Mouse (Mus musculus): ENCODE results near the gene Pom121l2. TPM values are rescaled to one million over a fixed set of nuclear protein-coding genes. Genes with fewer than 3 reads are reported as not detected.
A peak's percentile ranks its signal among the peaks of the same experiment; 100 is the strongest.

The Pom121l2 gene
- total RNA-seq (2022), result not detected

DNA sequence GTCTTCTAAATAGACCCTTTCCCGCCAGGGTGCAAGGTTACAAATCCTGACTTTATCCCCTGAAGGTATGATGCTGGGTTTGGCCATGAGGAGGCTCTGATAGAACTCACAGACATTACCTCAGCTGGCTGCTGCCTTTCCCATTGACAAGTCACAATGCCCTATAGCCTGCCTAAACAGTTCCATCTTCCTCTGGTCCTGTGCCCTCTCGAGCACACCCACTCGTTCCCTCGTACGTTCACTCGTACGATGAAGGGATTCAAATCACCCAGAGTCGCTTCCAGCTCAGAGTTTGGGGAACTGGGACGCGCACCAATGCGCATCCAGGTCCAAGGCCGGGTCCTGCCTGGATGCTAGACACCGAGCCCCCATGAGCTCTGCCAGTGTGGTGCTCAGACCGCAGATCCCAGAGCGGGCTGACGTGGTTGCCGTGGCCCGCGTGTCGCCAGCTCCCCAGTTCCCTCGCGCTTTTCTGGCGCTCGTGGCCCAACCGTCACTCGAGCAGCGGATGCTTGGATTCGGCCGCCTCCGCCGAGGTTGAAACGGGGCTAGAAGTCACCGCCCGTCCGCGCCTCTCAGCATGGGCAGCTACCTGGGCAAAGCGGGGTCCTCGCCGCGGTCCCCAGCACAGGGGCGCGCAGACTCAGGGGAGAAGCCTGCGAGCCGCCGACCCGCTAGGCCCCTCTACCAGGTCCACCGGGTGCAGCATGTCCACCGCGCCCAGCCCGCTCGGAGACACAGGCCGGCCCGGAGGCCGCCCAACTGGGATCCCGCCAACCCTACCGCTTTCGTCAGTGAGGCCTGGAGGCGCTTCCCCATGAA, at the start of gene Pom121l2:
Pom121l2 (plus strand) TSS at position 214 of the 822 bp plus-strand sequence.
- peak; percentile 23 to 44 for DNase-seq (ENCODE audit: low spot score in 2 of 2)

DNA sequence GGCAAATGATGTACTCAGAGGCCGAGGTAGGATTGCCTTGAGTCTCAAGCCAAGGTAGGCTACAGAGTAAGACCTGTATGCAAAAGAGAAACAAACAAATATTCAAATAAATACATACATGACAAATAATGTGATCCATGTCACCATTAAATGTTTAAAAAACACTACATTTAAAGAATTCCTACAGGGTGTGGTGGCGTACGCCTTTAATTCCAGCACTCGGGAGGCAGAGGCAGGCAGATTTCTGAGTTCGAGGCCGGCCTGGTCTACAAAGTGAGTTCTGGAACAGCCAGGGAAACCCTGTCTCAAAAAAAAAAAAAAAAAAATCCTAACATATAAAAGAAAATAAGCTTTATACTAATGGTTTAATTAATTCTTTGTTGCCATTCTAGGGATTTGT, 49.3 kb upstream of the Pom121l2 start:
- no peak for DNase-seq (ENCODE audit: low spot score in 2 of 2)

DNA sequence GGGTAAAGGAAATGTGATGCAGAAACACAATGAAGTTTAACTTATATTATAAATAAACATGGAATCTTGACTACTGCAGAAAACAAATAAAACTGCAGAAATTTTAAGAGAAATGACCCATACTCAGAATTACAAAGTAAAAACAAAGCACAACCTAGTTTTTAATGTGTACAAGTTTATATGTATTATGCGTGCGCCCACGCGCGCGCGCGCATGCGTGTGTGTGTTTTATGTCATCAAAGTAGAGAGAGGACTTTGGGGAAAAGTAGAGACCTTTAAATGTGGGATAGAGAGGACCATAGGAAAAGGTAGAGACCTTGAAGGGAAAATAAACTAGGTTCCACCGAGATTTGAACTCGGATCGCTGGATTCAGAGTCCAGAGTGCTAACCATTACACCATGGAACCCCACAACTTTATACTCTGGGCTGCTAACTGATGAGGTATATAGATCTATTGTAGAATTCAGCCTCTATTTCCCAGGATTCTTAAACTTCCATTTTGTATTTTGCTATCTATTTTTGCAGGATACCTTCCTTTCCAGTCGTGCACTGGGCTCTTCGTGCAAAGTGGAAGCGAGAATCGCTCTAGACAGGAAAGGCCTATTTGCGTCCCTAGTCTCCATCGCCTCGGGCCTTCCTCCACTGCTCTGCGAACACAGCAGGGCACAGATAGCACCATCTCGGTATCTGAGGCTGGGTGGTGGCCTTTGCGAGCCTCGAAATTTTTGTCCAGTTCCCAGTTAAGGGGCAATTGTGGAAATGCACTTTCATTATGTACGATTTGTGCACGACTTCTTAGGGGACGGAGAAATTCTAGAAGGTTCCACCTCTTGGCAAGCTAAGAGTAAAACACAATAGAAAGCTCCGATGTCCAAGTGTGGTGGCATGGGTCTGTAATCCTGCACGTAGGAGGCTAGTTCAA, 47.1 kb upstream of the Pom121l2 start:
- no peak for DNase-seq (ENCODE audit: low spot score in 2 of 2)

- DNase-seq (ENCODE audit: low spot score in 2 of 2), result no peak
Observed at GRCm38 (mm10) chr13:21934982-21935791, 45.8 kb upstream of the Pom121l2 start.

DNA sequence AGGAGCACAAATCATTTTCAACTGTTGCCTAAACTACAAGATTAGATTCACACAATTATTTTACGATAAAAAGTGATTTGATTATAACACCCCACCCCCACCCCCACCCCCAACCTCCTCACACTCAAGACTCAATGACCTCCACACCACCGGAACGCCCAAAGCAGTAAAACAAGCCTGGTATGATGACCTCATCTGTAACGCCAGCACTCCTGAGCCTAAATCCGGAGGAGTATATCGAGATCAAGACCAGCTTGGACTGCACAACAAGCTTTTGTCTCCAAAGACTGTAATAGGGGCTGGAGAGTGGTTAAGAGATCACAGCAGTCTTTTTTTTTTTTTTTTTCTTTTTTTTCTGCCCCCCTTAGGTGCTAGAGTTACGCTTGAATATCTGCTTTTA, 45.2 kb upstream of the Pom121l2 start:
- DNase-seq (ENCODE audit: low spot score in 2 of 2), result no peak

DNA sequence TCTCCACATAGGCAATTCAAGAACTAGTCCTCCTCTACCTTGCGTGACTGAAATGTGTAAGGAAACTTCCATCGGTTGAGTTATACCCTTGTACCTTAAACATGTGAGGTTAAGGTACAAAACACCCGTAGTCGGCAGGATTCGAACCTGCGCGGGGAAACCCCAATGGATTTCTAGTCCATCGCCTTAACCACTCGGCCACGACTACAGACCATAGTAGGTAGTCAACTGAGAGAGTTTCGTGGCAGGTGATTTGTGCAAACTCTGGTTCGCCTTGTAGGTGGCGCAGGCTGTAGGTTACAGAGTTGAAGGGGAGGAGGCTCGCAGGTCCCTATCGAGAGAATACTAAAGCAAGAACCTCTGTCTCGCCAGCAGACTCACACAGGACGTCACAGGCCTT, 44.0 kb upstream of the Pom121l2 start:
- DNase-seq (ENCODE audit: low spot score in 2 of 2), result no peak

GRCm38 (mm10) chr13:21940213-21940612, 40.8 kb upstream of the Pom121l2 start:
- peak; percentile 63 to 68 for DNase-seq (ENCODE audit: low spot score in 2 of 2)

DNA sequence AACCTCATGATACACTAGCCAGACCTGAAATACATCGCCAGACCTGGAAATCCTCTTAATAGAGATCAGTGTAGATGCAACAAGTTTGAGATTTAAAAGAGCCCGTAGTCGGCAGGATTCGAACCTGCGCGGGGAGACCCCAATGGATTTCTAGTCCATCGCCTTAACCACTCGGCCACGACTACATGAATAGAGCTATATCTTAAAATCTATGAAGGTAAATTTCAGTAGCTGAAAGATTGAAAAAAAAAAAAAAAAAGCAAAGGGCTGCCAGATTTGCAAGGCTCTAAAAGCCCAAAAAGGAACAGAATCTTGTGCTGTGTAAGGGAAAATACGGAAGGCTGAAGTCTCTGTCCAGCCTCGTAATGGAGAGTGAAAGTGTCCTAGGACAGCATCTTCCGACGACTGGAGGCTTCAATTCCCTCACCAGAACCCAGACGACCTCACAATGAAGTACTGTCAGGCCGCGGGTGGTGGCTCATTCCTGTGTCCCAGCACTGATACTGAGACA, 40.1 kb upstream of the Pom121l2 start:
- DNase-seq (ENCODE audit: low spot score in 2 of 2), result peak; percentile 55 to 59

DNA sequence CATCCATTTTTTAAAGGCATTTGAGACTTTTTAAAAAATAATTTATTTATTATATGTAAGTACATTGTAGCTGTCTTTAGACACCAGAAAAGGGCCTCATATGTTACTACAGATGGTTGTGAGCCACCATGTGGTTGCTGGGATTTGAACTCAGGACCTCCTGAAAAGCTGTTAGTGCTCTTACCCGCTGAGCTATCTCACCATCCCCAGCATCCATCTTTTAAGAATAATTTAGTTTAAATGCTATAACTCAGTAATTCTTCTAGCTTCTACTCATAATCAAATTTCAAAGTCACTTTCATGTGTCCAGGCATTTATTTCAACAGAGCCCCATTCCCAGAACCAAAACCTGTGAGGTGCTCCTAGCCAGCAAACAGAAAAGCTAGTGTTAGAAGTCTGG, 37.4 kb upstream of the Pom121l2 start:
- DNase-seq (ENCODE audit: low spot score in 2 of 2), result no peak

- DNase-seq (ENCODE audit: low spot score in 2 of 2), result no peak
Observed at GRCm38 (mm10) chr13:21944592-21944925, 36.4 kb upstream of the Pom121l2 start.

GRCm38 (mm10) chr13:21944926-21945740, 35.9 kb upstream of the Pom121l2 start, which contains the start of gene Zfp184:
Zfp184 (plus strand) TSS chr13:21945094.
- peak; percentile 62 to 69 for DNase-seq (ENCODE audit: low spot score in 2 of 2)

- DNase-seq (ENCODE audit: low spot score in 2 of 2), result no peak
Observed at GRCm38 (mm10) chr13:21969269-21969668, 11.7 kb upstream of the Pom121l2 start.

- no peak for DNase-seq (ENCODE audit: low spot score in 2 of 2)
Observed at GRCm38 (mm10) chr13:21969816-21970215, 11.2 kb upstream of the Pom121l2 start.

DNA sequence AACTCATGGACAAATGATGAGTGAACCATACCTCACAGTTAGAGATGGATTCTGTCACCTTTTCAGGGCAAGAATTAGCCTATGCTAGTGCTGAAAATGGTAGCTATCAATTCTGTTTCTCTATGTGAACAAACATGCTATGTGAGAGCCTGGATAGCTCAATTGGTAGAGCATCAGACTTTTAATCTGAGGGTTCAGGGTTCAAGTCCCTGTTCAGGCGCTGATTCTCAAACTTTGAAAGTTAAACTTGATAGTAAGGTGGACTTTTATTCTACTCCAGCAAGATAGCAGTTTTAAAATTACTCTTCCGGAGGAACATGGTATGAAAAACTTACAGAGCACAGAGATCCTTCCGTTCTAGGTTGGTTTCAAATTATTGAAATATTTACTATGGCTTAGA, 9.4 kb upstream of the Pom121l2 start:
- DNase-seq (ENCODE audit: low spot score in 2 of 2), result no peak

GRCm38 (mm10) chr13:21974221-21974725, 6.7 kb upstream of the Pom121l2 start:
- peak; percentile 59 to 63 for DNase-seq (ENCODE audit: low spot score in 2 of 2)

GRCm38 (mm10) chr13:21974726-21975473, 6.1 kb upstream of the Pom121l2 start:
- DNase-seq (ENCODE audit: low spot score in 2 of 2), result peak; percentile 33 to 38

DNA sequence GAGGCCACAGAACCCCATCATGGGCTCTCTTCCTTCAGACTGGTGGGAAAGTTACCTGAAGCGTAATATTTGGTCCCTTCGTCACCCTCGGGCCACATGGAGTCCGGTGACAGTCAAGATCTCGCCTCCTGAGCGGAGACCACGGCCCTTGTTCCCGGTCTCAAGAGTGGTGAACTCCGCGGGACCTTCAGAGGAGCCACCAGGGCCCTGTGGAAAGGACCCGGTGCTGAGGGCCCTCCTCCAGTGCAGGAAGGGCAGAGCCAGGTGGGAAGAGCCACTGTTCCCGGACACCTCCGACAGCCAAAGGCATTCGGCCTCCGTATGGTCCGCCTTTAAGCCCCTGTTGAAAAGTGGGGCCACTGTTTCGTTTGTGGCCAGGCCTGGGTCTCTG, 804 bp downstream of the Pom121l2 start:
- DNase-seq (ENCODE audit: low spot score in 2 of 2), result no peak

GRCm38 (mm10) chr13:21984486-21984885, 3.5 kb downstream of the Pom121l2 start:
- no peak for DNase-seq (ENCODE audit: low spot score in 2 of 2)

GRCm38 (mm10) chr13:21992550-21992949, 11.6 kb downstream of the Pom121l2 start:
- no peak for DNase-seq (ENCODE audit: low spot score in 2 of 2)

All from gastrocnemius, adult 8-10 months (tissue).